Mouse (Mus musculus) c-Kit-positive CD71-positive TER-119-negative erythroid progenitor cells, embryonic 14.5 days (primary cell): ENCODE results near the gene Tas2r135.

Experiments
- DNase-seq: peaks from one replicate; pipeline ENCODE4 v3.0.0-alpha.2; 2013; ENCODE audit warnings: low read depth

Tas2r135 gene

GRCm38 (mm10) chr6:42373669-42374430, 31.4 kb upstream of the Tas2r135 start:
- DNase-seq, result no peak

- DNase-seq, result no peak
These were observed 30.5 kb upstream of the Tas2r135 start for GRCm38 (mm10) chr6:42374701-42375100.

- DNase-seq, result no peak
These were observed 30.1 kb upstream of the Tas2r135 start for GRCm38 (mm10) chr6:42375131-42375530.

GRCm38 (mm10) chr6:42376016-42376415, 29.2 kb upstream of the Tas2r135 start:
- DNase-seq, result no peak

- DNase-seq, result no peak
These were observed 28.7 kb upstream of the Tas2r135 start for GRCm38 (mm10) chr6:42376504-42377019.

- DNase-seq, result no peak
These were observed 28.0 kb upstream of the Tas2r135 start for GRCm38 (mm10) chr6:42377280-42377679.

GRCm38 (mm10) chr6:42379551-42379950, 25.7 kb upstream of the Tas2r135 start:
- no peak for DNase-seq

- peak; percentile 14 for DNase-seq
These were observed 24.7 kb upstream of the Tas2r135 start for GRCm38 (mm10) chr6:42380416-42381144.

GRCm38 (mm10) chr6:42381221-42381620, 24.0 kb upstream of the Tas2r135 start:
- no peak for DNase-seq

GRCm38 (mm10) chr6:42381916-42382381, 23.3 kb upstream of the Tas2r135 start:
- DNase-seq, result no peak

- DNase-seq, result no peak
These were observed 21.9 kb upstream of the Tas2r135 start for GRCm38 (mm10) chr6:42383360-42383759.

- DNase-seq, result no peak
These were observed 19.6 kb upstream of the Tas2r135 start for GRCm38 (mm10) chr6:42385635-42386034.

- DNase-seq, result no peak
These were observed 13.4 kb upstream of the Tas2r135 start for GRCm38 (mm10) chr6:42391796-42392330.

- no peak for DNase-seq
These were observed 9.0 kb upstream of the Tas2r135 start for GRCm38 (mm10) chr6:42395960-42396809.

GRCm38 (mm10) chr6:42397041-42397657, 8.1 kb upstream of the Tas2r135 start:
- DNase-seq, result no peak

- DNase-seq, result no peak
These were observed 6.9 kb upstream of the Tas2r135 start for GRCm38 (mm10) chr6:42398285-42398684.

- DNase-seq, result no peak
These were observed 6.2 kb upstream of the Tas2r135 start for GRCm38 (mm10) chr6:42398998-42399397.

- no peak for DNase-seq
These were observed 5.3 kb upstream of the Tas2r135 start, which contains the start of gene Tas2r143 for GRCm38 (mm10) chr6:42399938-42400337. TSS of gene Tas2r143 (plus strand) at chr6:42400238.

- DNase-seq, result no peak
These were observed 14.2 kb downstream of the Tas2r135 start for GRCm38 (mm10) chr6:42419443-42419842.

- no peak for DNase-seq
These were observed 16.2 kb downstream of the Tas2r135 start for GRCm38 (mm10) chr6:42421439-42421838.

GRCm38 (mm10) chr6:42424472-42424871, 19.2 kb downstream of the Tas2r135 start:
- DNase-seq, result no peak
